Mouse (Mus musculus): Measurements from ENCODE around the gene Il2rg. TPM values are rescaled to one million over a fixed set of nuclear protein-coding genes. Genes with fewer than 3 reads are reported as not detected.

The Il2rg gene
- 64.1 and 82.6 TPM in 2 replicates for total RNA-seq (2012; rRNA removed)
- total RNA-seq (2014; rRNA removed): 80.3 and 88.0 TPM in 2 replicates
- polyA plus RNA-seq (2012; ENCODE audit: insufficient read length, low read depth): 261 and 294 TPM in 2 replicates

GRCm38 (mm10) chrX:101268025-101268754, at the start of gene Il2rg:
TSS of gene Il2rg (minus strand) at chrX:101268255.
- H3K27me3 ChIP-seq (replicated peaks): no peaks in the 10 kb centered on the region
- H3K9me3 ChIP-seq (replicated peaks; ENCODE audit: low read length): no peaks in the 10 kb centered on the region
- H3K4me1 ChIP-seq (ENCODE audit: control insufficient read depth in 1 of 2, insufficient read depth in 2 of 2): peaks cover 2 to 46% of the 10 kb centered on the region in 2 experiments; a peak in 2 of 4 replicates
- peak; percentile 89 for DNase-seq (ENCODE audit: extremely low read depth)
- peak within 1 kb of the TSS; percentile 92 for H3K4me2 ChIP-seq (ENCODE audit: insufficient read depth, low read depth, poor library complexity, severe bottlenecking)
- in situ Hi-C loops (cut with MboI; ENCODE audit: low pct_ligation_motif_present, low pct_unique_long_range_greater_than_20kb, low sequenced_read_pairs): no loop called here
- peaks cover 28% of the 10 kb centered on the region for H3K79me2 ChIP-seq (replicated peaks; ENCODE audit: control insufficient read depth, extremely low read depth, insufficient read depth, poor library complexity, severe bottlenecking)
- H3K4me3 ChIP-seq (replicated peaks in 1 of 3; ENCODE audit: low read depth in 2 of 3, low read length in 2 of 3, poor library complexity in 1 of 3): peak within 1 kb of the TSS; percentile 64 to 88 (median 82)
- TF ChIP-seq JUND (conservative IDR thresholded peaks at IDR 0.05; ENCODE audit: low read depth, low read length): peak; percentile 61
- TF ChIP-seq CTCF (conservative IDR thresholded peaks at IDR 0.05 in 1 of 2, IDR thresholded peaks at IDR 0.05 in 1 of 2; ENCODE audit: low read depth in 2 of 2, low read length in 2 of 2): no peak
- peak; percentile 76 for TF ChIP-seq POLR2A (IDR thresholded peaks at IDR 0.05; ENCODE audit: low read depth, low read length)
- TF ChIP-seq ELF1 (IDR thresholded peaks at IDR 0.05; ENCODE audit: low read depth, low read length): 0 out of 2 replicates have a peak, but pooled peaks have one; percentile 22
- TF ChIP-seq RCOR1 (conservative IDR thresholded peaks at IDR 0.05; ENCODE audit: low read depth, low read length): 0 out of 2 replicates have a peak, but pooled peaks have one; percentile 55
- peak; percentile 85 for TF ChIP-seq MYC (IDR thresholded peaks at IDR 0.05; ENCODE audit: low read depth, low read length)
- peak; percentile 33; the same call in 1 of the 2 replicates for TF ChIP-seq SIN3A (IDR thresholded peaks at IDR 0.05; ENCODE audit: low read length)
- peak; percentile 83 for TF ChIP-seq CHD2 (IDR thresholded peaks at IDR 0.05; ENCODE audit: low read length)
- 0 out of 2 replicates have a peak, but pooled peaks have one; percentile 52 for TF ChIP-seq TCF12 (IDR thresholded peaks at IDR 0.05; ENCODE audit: low read depth, low read length)
- TF ChIP-seq ZMIZ1 (IDR thresholded peaks at IDR 0.05; ENCODE audit: low read depth, low read length): no peak
- peak; percentile 87 for TF ChIP-seq TBP (conservative IDR thresholded peaks at IDR 0.05; ENCODE audit: low read depth, low read length)
- TF ChIP-seq NELFE (IDR thresholded peaks at IDR 0.05; ENCODE audit: low read depth, low read length): peak; percentile 61
- TF ChIP-seq PAX5 (IDR thresholded peaks at IDR 0.05; ENCODE audit: low read length): no peak
- peak; percentile 30; the same call in 1 of the 2 replicates for TF ChIP-seq MAX (IDR thresholded peaks at IDR 0.05; ENCODE audit: low read length)
- TF ChIP-seq MEF2A (IDR thresholded peaks at IDR 0.05; ENCODE audit: borderline replicate concordance, low read depth, low read length): peak; percentile 77
- no peak for TF ChIP-seq SMC3 (IDR thresholded peaks at IDR 0.05; ENCODE audit: low read depth, low read length)
- TF ChIP-seq KAT2A (IDR thresholded peaks at IDR 0.05; ENCODE audit: insufficient replicate concordance, low read length): 0 out of 2 replicates have a peak, but pooled peaks have one; percentile 42
- TF ChIP-seq JUN (IDR thresholded peaks at IDR 0.05; ENCODE audit: insufficient read depth, low read depth, low read length): peak; percentile 65
- TF ChIP-seq GABPA (IDR thresholded peaks at IDR 0.05; ENCODE audit: insufficient replicate concordance, low read depth, low read length): no peak
- peak; percentile 51 for TF ChIP-seq IRF4 (IDR thresholded peaks at IDR 0.05; ENCODE audit: low read depth, low read length)
- TF ChIP-seq NRF1 (IDR thresholded peaks at IDR 0.05; ENCODE audit: low read depth, low read length): no peak
- TF ChIP-seq ETS1 (conservative IDR thresholded peaks at IDR 0.05; ENCODE audit: low read depth, low read length): peak; percentile 75
- no peak for TF ChIP-seq E2F4 (IDR thresholded peaks at IDR 0.05; ENCODE audit: insufficient replicate concordance, low read depth, low read length)
- TF ChIP-seq MAZ (IDR thresholded peaks at IDR 0.05; ENCODE audit: low read depth, low read length): peak; percentile 81; the same call in 1 of the 2 replicates
- no peak for TF ChIP-seq USF2 (conservative IDR thresholded peaks at IDR 0.05; ENCODE audit: low read depth, low read length)
- TF ChIP-seq RAD21 (IDR thresholded peaks at IDR 0.05; ENCODE audit: low read depth, low read length): no peak
- TF ChIP-seq EP300 (IDR thresholded peaks at IDR 0.05; ENCODE audit: low read length): peak; percentile 70
- no peak for TF ChIP-seq ZC3H11A (IDR thresholded peaks at IDR 0.05; ENCODE audit: low read depth, low read length)
- peak; percentile 51; the same call in 1 of the 2 replicates for TF ChIP-seq HCFC1 (IDR thresholded peaks at IDR 0.05; ENCODE audit: low read depth, low read length)
- TF ChIP-seq ZKSCAN1 (IDR thresholded peaks at IDR 0.05; ENCODE audit: borderline replicate concordance, low read depth, low read length): no peak
- TF ChIP-seq MXI1 (IDR thresholded peaks at IDR 0.05; ENCODE audit: low read depth, low read length): peak; percentile 34; the same call in 1 of the 2 replicates
- no peak for TF ChIP-seq ZNF384 (IDR thresholded peaks at IDR 0.05; ENCODE audit: low read depth, low read length)
- TF ChIP-seq BHLHE40 (IDR thresholded peaks at IDR 0.05; ENCODE audit: low read depth, low read length): 0 out of 2 replicates have a peak, but pooled peaks have one; percentile 18
- peak; percentile 74; the same call in 1 of the 2 replicates for TF ChIP-seq POLR2AphosphoS2 (IDR thresholded peaks at IDR 0.05; ENCODE audit: low read depth, low read length)
- dilution Hi-C loops (cut with MboI; ENCODE audit: extremely low pct_ligation_motif_present, extremely low pct_unique_long_range_greater_than_20kb, low sequenced_read_pairs): no loop called here
- H3K9ac ChIP-seq (ENCODE audit: insufficient read depth, low read depth): peak within 1 kb of the TSS; percentile 97
- H3K27ac ChIP-seq (ENCODE audit: insufficient read depth, low read depth): peak within 1 kb of the TSS; percentile 96
- H3K36me3 ChIP-seq (replicated peaks in 1 of 2; ENCODE audit: control insufficient read depth in 1 of 2, insufficient read depth in 1 of 2, low read length in 1 of 2): peaks cover 26 to 32% of the 10 kb centered on the region in 2 experiments

All from CH12.LX (cell line).